Mouse (Mus musculus): Measurements from ENCODE around the gene Arhgap25. TPM values are rescaled to one million over a fixed set of nuclear protein-coding genes. Genes with fewer than 3 reads are reported as not detected.
"Not testable (repeated sequence)": the region's sequence is repeated elsewhere in the genome, so short reads cannot be mapped to it uniquely, and the experiment has no call there.

Gene Arhgap25
- 4.4 and 4.5 TPM in 2 replicates for polyA plus RNA-seq (2015; fragmentation: Nextera tagmentation; extraction: Ambion mirVana)

GRCm38 (mm10) chr6:87532953-87533710 lies at the start of gene Arhgap25:
Gene Arhgap25, minus strand, starts transcription at chr6:87533259.
- Histone ChIP-seq H3K27ac (no peak within 1 kb of the TSS), H3K27me3 (no peaks in the 10 kb centered on the region; the same call in 1 of the 2 replicates), H3K36me3 (no peaks in the 10 kb centered on the region), H3K4me2 (replicated peaks) (no peak within 1 kb of the TSS), H3K9me3 (no peaks in the 10 kb centered on the region), H3K4me3 (no peak within 1 kb of the TSS), H3K4me1 (peaks cover 10% of the 10 kb centered on the region), H3K9ac (no peak within 1 kb of the TSS)
- no peak for ATAC-seq (ENCODE audit: low FRiP score, low read depth)
- WGBS: 45% methylated on average over 14 of the region's 14 CpGs

DNA sequence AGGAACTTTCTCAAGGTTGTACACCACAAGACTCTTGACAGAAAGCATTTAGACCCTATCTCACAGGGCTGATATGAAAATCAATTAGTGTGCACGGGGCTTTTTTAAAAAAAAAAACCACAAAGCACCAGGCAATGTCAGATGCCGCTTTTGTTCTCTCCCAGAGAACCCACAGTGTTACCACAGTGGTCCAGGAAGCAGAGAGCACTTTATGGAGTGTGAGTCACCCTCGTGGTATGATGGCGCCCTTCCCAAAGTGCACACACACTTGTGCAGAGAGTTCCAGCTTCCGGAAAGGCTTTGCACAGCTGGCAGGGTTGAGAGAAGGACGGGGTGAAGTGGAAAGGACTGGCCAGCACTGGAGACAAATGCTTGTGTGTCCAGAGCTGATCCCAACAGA lies 49.4 kb upstream of the Arhgap25 start:
- Histone ChIP-seq H3K4me3 (no peak overlapping the region), H3K36me3 (no peaks in the 10 kb centered on the region), H3K27ac (peak overlapping the region; percentile 8; the same call in 1 of the 2 replicates), H3K4me2 (replicated peaks) (no peak overlapping the region), H3K4me1 (peaks cover 12% of the 10 kb centered on the region; the same call in 1 of the 2 replicates), H3K9me3 (no peaks in the 10 kb centered on the region), H3K27me3 (no peaks in the 10 kb centered on the region), H3K9ac (no peak overlapping the region)
- no peak for ATAC-seq (ENCODE audit: low FRiP score, low read depth)
- 61% methylated on average over 6 of the region's 6 CpGs for WGBS

DNA sequence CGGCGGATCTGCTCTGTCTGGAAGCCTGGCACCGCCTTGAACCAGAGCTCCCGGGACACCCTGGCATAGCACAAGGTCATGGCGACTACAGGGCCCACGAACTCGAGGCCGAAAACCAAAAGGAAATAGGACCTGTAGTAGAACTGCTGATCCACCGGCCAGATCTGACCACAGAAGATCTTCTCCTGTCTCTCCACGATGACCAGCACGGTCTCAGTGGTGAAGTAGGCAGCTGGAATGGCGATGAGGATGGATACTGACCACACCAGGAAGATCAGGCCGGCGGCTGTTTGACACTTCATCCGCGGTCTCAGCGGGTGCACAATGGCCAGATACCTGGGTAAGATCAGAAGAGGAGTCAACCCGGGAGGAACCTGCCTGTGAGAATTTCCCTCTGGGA lies 48.5 kb upstream of the Arhgap25 start:
- no peak overlapping the region for H3K4me2 ChIP-seq (replicated peaks)
- H3K27me3 ChIP-seq: no peaks in the 10 kb centered on the region
- no peaks in the 10 kb centered on the region for H3K36me3 ChIP-seq
- H3K9me3 ChIP-seq: no peaks in the 10 kb centered on the region
- peaks cover 16% of the 10 kb centered on the region for H3K4me1 ChIP-seq
- no peak overlapping the region for H3K4me3 ChIP-seq
- no peak for ATAC-seq (ENCODE audit: low FRiP score, low read depth)
- H3K9ac ChIP-seq: no peak overlapping the region
- no peak overlapping the region for H3K27ac ChIP-seq
- WGBS: 86% methylated on average over 18 of the region's 18 CpGs

DNA sequence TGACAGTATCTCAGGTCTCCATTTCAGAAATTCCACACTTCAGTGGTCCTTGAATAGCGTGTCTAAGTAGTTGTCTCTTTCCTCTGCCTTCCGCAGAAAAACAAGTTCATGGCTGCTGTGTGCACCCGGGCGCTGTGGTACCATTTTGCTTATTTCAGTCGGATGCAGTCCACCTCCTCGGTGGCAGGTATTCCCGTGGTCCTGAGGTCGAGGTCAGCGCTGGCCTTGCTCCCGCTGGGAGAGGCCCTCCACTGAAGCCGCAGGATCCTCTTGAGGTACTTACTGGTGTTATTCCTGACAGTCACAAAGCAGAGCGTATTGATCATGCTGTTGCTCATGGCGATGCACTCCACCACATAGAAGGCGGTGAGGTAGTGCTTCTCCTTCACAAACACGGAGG lies 48.0 kb upstream of the Arhgap25 start:
- Histone ChIP-seq H3K4me1 (peaks cover 18% of the 10 kb centered on the region), H3K4me2 (replicated peaks) (no peak overlapping the region), H3K9me3 (no peaks in the 10 kb centered on the region), H3K27me3 (no peaks in the 10 kb centered on the region), H3K27ac (no peak overlapping the region), H3K4me3 (no peak overlapping the region), H3K9ac (no peak overlapping the region), H3K36me3 (no peaks in the 10 kb centered on the region)
- 85% methylated on average over 15 of the region's 15 CpGs for WGBS
- no peak for ATAC-seq (ENCODE audit: low FRiP score, low read depth)

GRCm38 (mm10) chr6:87578247-87578646 lies 45.2 kb upstream of the Arhgap25 start:
- H3K4me2 ChIP-seq (replicated peaks): no peak overlapping the region
- no peak for ATAC-seq (ENCODE audit: low FRiP score, low read depth)
- H3K27ac ChIP-seq: no peak overlapping the region
- 34% methylated on average over 9 of the region's 9 CpGs for WGBS
- no peaks in the 10 kb centered on the region for H3K36me3 ChIP-seq
- H3K4me3 ChIP-seq: no peak overlapping the region
- H3K9me3 ChIP-seq: no peaks in the 10 kb centered on the region
- H3K27me3 ChIP-seq: no peaks in the 10 kb centered on the region
- H3K9ac ChIP-seq: no peak overlapping the region
- peaks cover 18% of the 10 kb centered on the region for H3K4me1 ChIP-seq

- no peak overlapping the region for H3K4me2 ChIP-seq (replicated peaks)
- H3K27me3 ChIP-seq: no peaks in the 10 kb centered on the region
- no peak overlapping the region for H3K4me3 ChIP-seq
- H3K4me1 ChIP-seq: peaks cover 7% of the 10 kb centered on the region; the same call in 1 of the 2 replicates
- no peaks in the 10 kb centered on the region for H3K9me3 ChIP-seq
- H3K27ac ChIP-seq: peak overlapping the region; percentile 39; the same call in 1 of the 2 replicates
- ATAC-seq (ENCODE audit: low FRiP score, low read depth): peak; percentile 87
- WGBS: 41% methylated on average over 4 of the region's 4 CpGs
- no peaks in the 10 kb centered on the region for H3K36me3 ChIP-seq
- no peak overlapping the region for H3K9ac ChIP-seq
Observed at GRCm38 (mm10) chr6:87576648-87577330, 43.7 kb upstream of the Arhgap25 start.

GRCm38 (mm10) chr6:87571863-87572262 lies 38.8 kb upstream of the Arhgap25 start:
- not testable (repeated sequence) for H3K27ac ChIP-seq; H3K9ac ChIP-seq; H3K27me3 ChIP-seq; ATAC-seq (ENCODE audit: low FRiP score, low read depth); H3K36me3 ChIP-seq; H3K9me3 ChIP-seq; H3K4me3 ChIP-seq; H3K4me2 ChIP-seq (replicated peaks); H3K4me1 ChIP-seq

GRCm38 (mm10) chr6:87567686-87568593 lies 34.9 kb upstream of the Arhgap25 start:
- Histone ChIP-seq H3K4me2 (replicated peaks) (no peak overlapping the region), H3K4me3 (no peak overlapping the region), H3K36me3 (no peaks in the 10 kb centered on the region), H3K27ac (no peak overlapping the region), H3K4me1 (no peaks in the 10 kb centered on the region), H3K9ac (no peak overlapping the region), H3K9me3 (peaks cover 6% of the 10 kb centered on the region; the same call in 1 of the 2 replicates), H3K27me3 (no peaks in the 10 kb centered on the region)
- no peak for ATAC-seq (ENCODE audit: low FRiP score, low read depth)
- 48% methylated on average over 9 of the region's 9 CpGs for WGBS

- Histone ChIP-seq H3K4me3 (no peak overlapping the region), H3K4me2 (replicated peaks) (no peak overlapping the region), H3K27me3 (no peaks in the 10 kb centered on the region), H3K4me1 (no peaks in the 10 kb centered on the region), H3K36me3 (no peaks in the 10 kb centered on the region), H3K9ac (no peak overlapping the region), H3K9me3 (peaks cover 6% of the 10 kb centered on the region; the same call in 1 of the 2 replicates), H3K27ac (no peak overlapping the region)
- no peak for ATAC-seq (ENCODE audit: low FRiP score, low read depth)
- whole genome bisulfite sequencing: 53% methylated on average over 5 of the region's 5 CpGs
Observed at GRCm38 (mm10) chr6:87565166-87565565, 32.1 kb upstream of the Arhgap25 start.

DNA sequence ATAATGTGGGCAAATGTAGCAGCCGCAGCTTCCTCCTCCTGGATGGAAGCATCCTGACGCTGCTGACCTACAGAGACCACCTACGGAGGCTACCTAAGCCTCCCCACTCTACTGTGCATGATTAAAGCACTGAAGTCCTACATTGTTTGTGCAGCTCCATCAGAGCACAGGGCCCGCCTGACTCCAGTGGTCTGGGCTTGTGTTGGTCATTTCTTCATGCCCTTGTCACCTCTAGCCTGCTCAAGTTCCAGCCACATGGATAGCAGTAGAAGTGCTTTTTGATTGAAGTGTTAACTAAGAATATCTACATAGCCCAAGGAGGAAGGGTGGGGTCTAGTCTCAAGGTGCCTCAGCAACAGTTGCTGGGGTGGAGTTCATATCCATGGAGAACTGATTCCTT lies 31.3 kb upstream of the Arhgap25 start:
- H3K4me1 ChIP-seq: no peaks in the 10 kb centered on the region
- ATAC-seq (ENCODE audit: low FRiP score, low read depth): no peak

GRCm38 (mm10) chr6:87553724-87554123 lies 20.7 kb upstream of the Arhgap25 start:
- Histone ChIP-seq H3K4me1 (no peaks in the 10 kb centered on the region), H3K4me2 (replicated peaks) (no peak overlapping the region), H3K9ac (no peak overlapping the region), H3K27me3 (no peaks in the 10 kb centered on the region), H3K4me3 (no peak overlapping the region), H3K27ac (no peak overlapping the region), H3K36me3 (no peaks in the 10 kb centered on the region), H3K9me3 (no peaks in the 10 kb centered on the region)
- 79% methylated on average over 3 of the region's 3 CpGs for WGBS
- no peak for ATAC-seq (ENCODE audit: low FRiP score, low read depth)

More for the DNA sequence above, 31.3 kb upstream of the Arhgap25 start:
- H3K4me2 ChIP-seq (replicated peaks): no peak overlapping the region
- peaks cover 6% of the 10 kb centered on the region; the same call in 1 of the 2 replicates for H3K9me3 ChIP-seq
- H3K27me3 ChIP-seq: no peaks in the 10 kb centered on the region
- no peak overlapping the region for H3K27ac ChIP-seq
- H3K4me3 ChIP-seq: no peak overlapping the region
- WGBS: 92% methylated on average over 4 of the region's 4 CpGs
- H3K36me3 ChIP-seq: no peaks in the 10 kb centered on the region
- H3K9ac ChIP-seq: no peak overlapping the region

Data from limb, embryonic 13.5 days (tissue).